Mouse (Mus musculus) brown adipose tissue, adult 24 weeks (tissue): Measurements from ENCODE around the gene Slc19a3. TPM values are rescaled to one million over a fixed set of nuclear protein-coding genes. Genes with fewer than 3 reads are reported as not detected.

Source experiments
- H3K27ac ChIP-seq: fragments of 200-500 bp; replicated peaks from 2 replicates; pipeline ENCODE4 v1.5.1; 2012; ENCODE audit warnings: low read depth, mild to moderate bottlenecking, low read length
- H3K4me1 ChIP-seq: fragments of 200-500 bp; 2 replicates; pipeline ENCODE4 v1.6.1; 2012; ENCODE audit warnings: low read length, mixed read lengths; ENCODE audit not compliant: control insufficient read depth, insufficient read depth, insufficient read length
- H3K4me3 ChIP-seq: fragments of 200-500 bp; 2 replicates; pipeline ENCODE4 v1.5.1; 2012; ENCODE audit warnings: low read depth, mild to moderate bottlenecking, low read length, moderate library complexity; ENCODE audit not compliant: insufficient read depth
- polyA plus RNA-seq: library from polyadenylated mRNA; stranded (reverse); fragments of >200 nt; gene quantifications from 2 replicates; pipeline ENCODE4 v1.2.4, GENCODE M21; 2012; ENCODE audit not compliant: missing spikeins, insufficient read depth, insufficient read length

Gene Slc19a3
- polyA plus RNA-seq, 1 experiment: not detected

- Histone ChIP-seq H3K4me1 (no peaks in the 10 kb centered on the region), H3K27ac (no peak overlapping the region), H3K4me3 (no peak overlapping the region)
These were observed 51.5 kb downstream of the Slc19a3 start for GRCm38 (mm10) chr1:82986738-82987137.

GRCm38 (mm10) chr1:82977840-82978239 is 60.4 kb downstream of the Slc19a3 start:
- no peak overlapping the region for H3K4me3 ChIP-seq
- peaks cover 6% of the 10 kb centered on the region; the same call in 1 of the 2 replicates for H3K4me1 ChIP-seq
- no peak overlapping the region for H3K27ac ChIP-seq

GRCm38 (mm10) chr1:82975750-82976149 is 62.5 kb downstream of the Slc19a3 start:
- H3K4me1 ChIP-seq: peaks cover 6% of the 10 kb centered on the region; the same call in 1 of the 2 replicates
- no peak overlapping the region for H3K27ac ChIP-seq
- H3K4me3 ChIP-seq: no peak overlapping the region

DNA sequence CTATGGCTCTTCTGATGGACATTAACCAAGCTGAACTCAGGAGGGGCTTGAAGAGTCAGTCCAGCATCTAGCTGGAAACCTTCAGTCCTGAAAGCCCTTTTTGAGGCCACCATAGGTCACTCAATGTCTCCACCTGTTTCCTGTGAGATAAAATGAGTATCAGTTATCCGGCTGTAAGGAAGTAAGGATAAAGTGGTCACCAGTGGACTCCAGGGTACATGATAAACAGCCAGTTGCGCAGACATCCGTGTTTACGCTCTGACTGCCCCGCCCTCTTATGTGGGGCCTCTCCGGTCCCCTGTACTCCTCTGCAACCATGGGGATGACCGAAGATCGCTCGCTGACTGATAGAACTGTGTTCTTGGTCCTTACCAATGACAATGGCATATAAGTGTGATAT is 63.9 kb downstream of the Slc19a3 start:
- Histone ChIP-seq H3K4me1 (peaks cover 6% of the 10 kb centered on the region; the same call in 1 of the 2 replicates), H3K4me3 (no peak overlapping the region), H3K27ac (no peak overlapping the region)

DNA sequence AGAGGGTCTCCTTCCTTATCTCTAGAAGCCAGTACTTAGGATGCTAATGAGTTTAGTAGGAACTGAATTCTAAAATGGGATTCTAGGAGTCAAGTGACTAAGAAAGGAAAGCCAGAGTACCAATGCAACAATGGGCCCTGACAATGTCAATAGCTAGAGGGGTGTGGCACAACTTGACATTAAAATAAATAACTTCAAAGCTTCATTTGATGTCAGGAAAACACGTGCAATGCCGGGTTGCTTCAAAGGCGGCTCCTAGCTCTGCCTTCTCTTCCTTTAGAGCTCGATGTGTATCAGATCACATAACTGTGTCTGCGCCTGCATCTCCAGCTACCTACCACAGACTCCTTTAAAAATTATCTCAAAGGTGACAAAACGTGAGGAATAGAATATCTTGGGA is 64.3 kb downstream of the Slc19a3 start:
- Histone ChIP-seq H3K4me1 (peaks cover 6% of the 10 kb centered on the region; the same call in 1 of the 2 replicates), H3K4me3 (no peak overlapping the region), H3K27ac (no peak overlapping the region)

DNA sequence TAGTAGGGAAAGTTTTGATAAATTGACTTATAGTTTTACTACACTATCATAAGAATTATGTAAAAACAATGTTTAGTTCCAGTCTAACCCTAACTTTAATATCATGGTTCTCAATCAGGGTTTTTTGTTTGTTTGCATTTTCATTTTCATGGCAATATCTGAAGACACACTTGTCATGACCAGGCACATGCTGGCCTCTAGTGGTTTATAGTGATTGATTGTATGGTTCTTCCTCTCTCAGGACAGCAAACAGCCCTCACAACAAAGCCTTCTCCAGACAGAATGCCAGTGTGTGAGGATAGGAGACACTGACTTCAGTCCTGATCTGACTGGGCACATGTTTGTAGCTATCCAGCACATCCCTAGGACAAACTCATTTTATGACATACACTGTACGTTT is 65.0 kb downstream of the Slc19a3 start:
- Histone ChIP-seq H3K27ac (no peak overlapping the region), H3K4me3 (no peak overlapping the region), H3K4me1 (peaks cover 6% of the 10 kb centered on the region; the same call in 1 of the 2 replicates)

- no peak overlapping the region for H3K4me3 ChIP-seq
- H3K27ac ChIP-seq: no peak overlapping the region
- H3K4me1 ChIP-seq: peaks cover 6% of the 10 kb centered on the region; the same call in 1 of the 2 replicates
These were observed 66.2 kb downstream of the Slc19a3 start for GRCm38 (mm10) chr1:82972046-82972445.

DNA sequence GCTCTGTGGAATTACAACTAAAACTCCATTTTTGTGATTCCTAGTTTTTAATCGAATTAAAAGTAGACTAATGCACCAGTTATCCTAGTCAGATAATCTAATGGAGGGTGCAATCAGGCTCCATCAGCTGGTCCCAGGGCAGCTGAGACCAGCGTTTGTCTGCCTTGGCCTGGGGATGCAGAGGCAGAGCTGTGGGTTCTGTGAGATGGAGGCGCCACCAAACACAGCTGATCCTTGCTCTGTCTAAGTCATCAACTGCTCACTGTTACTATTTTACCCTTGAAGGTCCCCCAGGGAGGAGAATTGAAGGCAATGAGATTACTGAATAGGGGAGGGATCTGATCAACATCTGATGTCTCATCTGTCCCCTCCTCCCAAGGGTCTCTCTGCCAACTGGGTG is 71.8 kb downstream of the Slc19a3 start:
- Histone ChIP-seq H3K4me3 (no peak overlapping the region), H3K27ac (no peak overlapping the region), H3K4me1 (no peaks in the 10 kb centered on the region)

Other genes with a start within 250 kb of the Slc19a3 start
- gene Agfg1, start 199.0 kb downstream of the Slc19a3 start, polyA plus RNA-seq: 24.7 and 26.5 TPM in 2 replicates
- not detected in 2 replicates for gene A030005L19Rik, start 125.1 kb downstream of the Slc19a3 start, polyA plus RNA-seq
- gene A030014E15Rik, start 113.5 kb downstream of the Slc19a3 start, polyA plus RNA-seq: not detected in 2 replicates
- gene Gm6217, start 107.0 kb downstream of the Slc19a3 start, polyA plus RNA-seq: not detected in 2 replicates
- not detected in 2 replicates for gene A030003K21Rik, start 95.1 kb downstream of the Slc19a3 start, polyA plus RNA-seq
- gene Gm7544, start 82.4 kb downstream of the Slc19a3 start, polyA plus RNA-seq: not detected in 2 replicates
- not detected in 2 replicates for gene Gm47955, start 78.2 kb downstream of the Slc19a3 start, polyA plus RNA-seq
- not detected in 2 replicates for gene Gm47959, start 37.9 kb downstream of the Slc19a3 start, polyA plus RNA-seq
- gene Krtap28-10, start 4.0 kb upstream of the Slc19a3 start, polyA plus RNA-seq: not detected in 2 replicates
- gene Gm47969, start 6.5 kb upstream of the Slc19a3 start, polyA plus RNA-seq: not detected in 2 replicates
- not detected in 2 replicates for gene A030005K14Rik, start 20.9 kb upstream of the Slc19a3 start, polyA plus RNA-seq
- gene Krtap28-13, start 22.5 kb upstream of the Slc19a3 start, polyA plus RNA-seq: not detected in 2 replicates
- not detected in 2 replicates for gene Ccl20, start 78.3 kb upstream of the Slc19a3 start, polyA plus RNA-seq
- gene Daw1, start 121.3 kb upstream of the Slc19a3 start, polyA plus RNA-seq: not detected in 2 replicates